Mouse (Mus musculus): ENCODE data around the gene Asb17. TPM values are rescaled to one million over a fixed set of nuclear protein-coding genes. Genes with fewer than 3 reads are reported as not detected.
"Not testable (repeated sequence)": the region's sequence is repeated elsewhere in the genome, so short reads cannot be mapped to it uniquely, and the experiment has no call there.

Asb17 gene
- polyA plus RNA-seq, 1 experiment from 2014 or later: not detected

- Histone ChIP-seq H3K27ac (no peak overlapping the region), H3K9ac (replicated peaks) (no peak overlapping the region), H3K4me1 (replicated peaks) (no peaks in the 10 kb centered on the region), H3K4me2 (replicated peaks) (no peak overlapping the region), H3K27me3 (no peaks in the 10 kb centered on the region), H3K4me3 (replicated peaks) (no peak overlapping the region), H3K36me3 (no peaks in the 10 kb centered on the region), H3K9me3 (no peaks in the 10 kb centered on the region)
- WGBS: 87% methylated on average over 9 of the region's 9 CpGs
- no peak for ATAC-seq
Measured at GRCm38 (mm10) chr3:153817376-153817890, 26.6 kb upstream of the Asb17 start.

- no peaks in the 10 kb centered on the region for H3K9me3 ChIP-seq
- no peaks in the 10 kb centered on the region for H3K36me3 ChIP-seq
- H3K27me3 ChIP-seq: no peaks in the 10 kb centered on the region
- no peak overlapping the region for H3K4me2 ChIP-seq (replicated peaks)
- H3K9ac ChIP-seq (replicated peaks): no peak overlapping the region
- no peak overlapping the region for H3K4me3 ChIP-seq (replicated peaks)
- WGBS: 97% methylated on average over 3 of the region's 3 CpGs
- 0 out of 2 replicates have a peak, but pooled peaks cover 1% of the 10 kb centered on the region for H3K4me1 ChIP-seq (replicated peaks)
- no peak overlapping the region for H3K27ac ChIP-seq
- no peak for ATAC-seq
Measured at GRCm38 (mm10) chr3:153818723-153819122, 25.3 kb upstream of the Asb17 start.

- ATAC-seq: no peak
- 58% methylated on average over 9 of the region's 9 CpGs for WGBS
- no peaks in the 10 kb centered on the region for H3K27me3 ChIP-seq
- no peaks in the 10 kb centered on the region for H3K9me3 ChIP-seq
- H3K4me1 ChIP-seq (replicated peaks): peaks cover 8% of the 10 kb centered on the region; the same call in 1 of the 2 replicates
- no peak overlapping the region for H3K4me3 ChIP-seq (replicated peaks)
- H3K9ac ChIP-seq (replicated peaks): no peak overlapping the region
- H3K27ac ChIP-seq: no peak overlapping the region
- no peak overlapping the region for H3K4me2 ChIP-seq (replicated peaks)
- H3K36me3 ChIP-seq: no peaks in the 10 kb centered on the region
Measured at GRCm38 (mm10) chr3:153819438-153819837, 24.6 kb upstream of the Asb17 start.

- Histone ChIP-seq H3K9me3 (no peaks in the 10 kb centered on the region), H3K36me3 (no peaks in the 10 kb centered on the region), H3K27me3 (no peaks in the 10 kb centered on the region), H3K27ac (no peak overlapping the region), H3K4me3 (replicated peaks) (no peak overlapping the region), H3K4me2 (replicated peaks) (no peak overlapping the region), H3K4me1 (replicated peaks) (peaks cover 8% of the 10 kb centered on the region; the same call in 1 of the 2 replicates), H3K9ac (replicated peaks) (no peak overlapping the region)
- no peak for ATAC-seq
- 72% methylated on average over 11 of the region's 11 CpGs for WGBS
Measured at GRCm38 (mm10) chr3:153823671-153824515, 20.1 kb upstream of the Asb17 start.

GRCm38 (mm10) chr3:153825197-153825596, 18.8 kb upstream of the Asb17 start:
- WGBS: 92% methylated on average over 10 of the region's 10 CpGs
- Histone ChIP-seq H3K9me3 (no peaks in the 10 kb centered on the region), H3K27me3 (no peaks in the 10 kb centered on the region), H3K36me3 (no peaks in the 10 kb centered on the region), H3K27ac (no peak overlapping the region), H3K4me1 (replicated peaks) (peaks cover 8% of the 10 kb centered on the region; the same call in 1 of the 2 replicates), H3K4me2 (replicated peaks) (no peak overlapping the region), H3K4me3 (replicated peaks) (no peak overlapping the region), H3K9ac (replicated peaks) (no peak overlapping the region)
- no peak for ATAC-seq

- Histone ChIP-seq H3K9me3 (no peaks in the 10 kb centered on the region), H3K4me3 (replicated peaks) (no peak overlapping the region), H3K4me1 (replicated peaks) (peaks cover 8% of the 10 kb centered on the region; the same call in 1 of the 2 replicates), H3K4me2 (replicated peaks) (no peak overlapping the region), H3K27me3 (no peaks in the 10 kb centered on the region), H3K27ac (no peak overlapping the region), H3K36me3 (no peaks in the 10 kb centered on the region), H3K9ac (replicated peaks) (no peak overlapping the region)
- WGBS: 42% methylated on average over 6 of the region's 6 CpGs
- no peak for ATAC-seq
Measured at GRCm38 (mm10) chr3:153826616-153827015, 17.4 kb upstream of the Asb17 start.

- not testable (repeated sequence) for ATAC-seq; H3K9me3 ChIP-seq; H3K36me3 ChIP-seq; H3K4me1 ChIP-seq (replicated peaks); H3K27me3 ChIP-seq; H3K27ac ChIP-seq; H3K4me2 ChIP-seq (replicated peaks); H3K4me3 ChIP-seq (replicated peaks); H3K9ac ChIP-seq (replicated peaks)
- 94% methylated on average over 3 of the region's 3 CpGs for WGBS
Measured at GRCm38 (mm10) chr3:153829788-153830187, 14.2 kb upstream of the Asb17 start.

- H3K9ac ChIP-seq (replicated peaks): no peak overlapping the region
- WGBS: 73% methylated on average over 11 of the region's 11 CpGs
- no peaks in the 10 kb centered on the region for H3K36me3 ChIP-seq
- no peaks in the 10 kb centered on the region for H3K27me3 ChIP-seq
- no peak overlapping the region for H3K4me3 ChIP-seq (replicated peaks)
- ATAC-seq: peak; percentile 56; the same call in 1 of the 2 replicates
- H3K4me2 ChIP-seq (replicated peaks): no peak overlapping the region
- no peaks in the 10 kb centered on the region for H3K4me1 ChIP-seq (replicated peaks)
- H3K9me3 ChIP-seq: no peaks in the 10 kb centered on the region
- no peak overlapping the region for H3K27ac ChIP-seq
Measured at GRCm38 (mm10) chr3:153831014-153831872, 12.8 kb upstream of the Asb17 start.

GRCm38 (mm10) chr3:153831873-153832653, 11.9 kb upstream of the Asb17 start:
- peak; percentile 50 for ATAC-seq
- H3K9ac ChIP-seq (replicated peaks): no peak overlapping the region
- H3K4me1 ChIP-seq (replicated peaks): no peaks in the 10 kb centered on the region
- no peaks in the 10 kb centered on the region for H3K36me3 ChIP-seq
- no peaks in the 10 kb centered on the region for H3K9me3 ChIP-seq
- no peak overlapping the region for H3K4me2 ChIP-seq (replicated peaks)
- no peak overlapping the region for H3K27ac ChIP-seq
- H3K27me3 ChIP-seq: no peaks in the 10 kb centered on the region
- no peak overlapping the region for H3K4me3 ChIP-seq (replicated peaks)
- WGBS: 77% methylated on average over 4 of the region's 4 CpGs

GRCm38 (mm10) chr3:153832654-153832945, 11.4 kb upstream of the Asb17 start:
- Histone ChIP-seq H3K9me3 (no peaks in the 10 kb centered on the region), H3K36me3 (no peaks in the 10 kb centered on the region), H3K4me3 (replicated peaks) (no peak overlapping the region), H3K27ac (no peak overlapping the region), H3K4me2 (replicated peaks) (no peak overlapping the region), H3K9ac (replicated peaks) (no peak overlapping the region), H3K27me3 (no peaks in the 10 kb centered on the region), H3K4me1 (replicated peaks) (no peaks in the 10 kb centered on the region)
- 39% methylated on average over 6 of the region's 6 CpGs for WGBS
- ATAC-seq: no peak

- Histone ChIP-seq H3K27me3 (no peaks in the 10 kb centered on the region), H3K4me1 (replicated peaks) (no peaks in the 10 kb centered on the region), H3K27ac (no peak overlapping the region), H3K9me3 (no peaks in the 10 kb centered on the region), H3K36me3 (no peaks in the 10 kb centered on the region), H3K4me2 (replicated peaks) (no peak overlapping the region), H3K9ac (replicated peaks) (no peak overlapping the region), H3K4me3 (replicated peaks) (no peak overlapping the region)
- whole genome bisulfite sequencing: 89% methylated on average over 4 of the region's 4 CpGs
- no peak for ATAC-seq
Measured at GRCm38 (mm10) chr3:153834071-153834470, 9.9 kb upstream of the Asb17 start.

All from midbrain, embryonic 13.5 days (tissue).